Mouse (Mus musculus): ENCODE data around the gene Vmn1r5.
"Not testable (repeated sequence)": the region's sequence is repeated elsewhere in the genome, so short reads cannot be mapped to it uniquely, and the experiment has no call there.

DNA sequence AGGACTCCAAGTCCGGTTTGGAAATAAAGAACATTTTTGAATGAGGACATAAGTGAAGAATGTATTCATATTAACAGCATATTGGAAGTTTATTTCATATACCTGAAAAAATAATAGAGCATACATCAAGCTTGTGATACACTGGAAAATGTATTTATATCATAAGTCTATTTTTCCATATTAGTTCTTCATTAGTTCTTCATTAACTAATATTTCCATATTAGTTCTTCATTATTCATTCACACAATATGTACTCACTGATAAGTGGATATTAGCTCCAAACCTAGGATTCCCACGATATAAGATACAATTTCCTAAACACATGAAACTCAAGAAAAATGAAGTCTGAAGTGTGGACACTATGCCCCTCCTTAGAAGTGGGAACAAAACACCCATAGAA, 55.2 kb downstream of the Vmn1r5 start, which contains the start of gene Vmn1r7:
- not testable (repeated sequence) for TF ChIP-seq GATA1 (IDR thresholded peaks at IDR 0.05; ENCODE audit: borderline replicate concordance, low read length); FLI1 (IDR thresholded peaks at IDR 0.05; ENCODE audit: low read length)
